Mouse (Mus musculus): ENCODE measurements around the gene F11r.

Gene F11r

DNA sequence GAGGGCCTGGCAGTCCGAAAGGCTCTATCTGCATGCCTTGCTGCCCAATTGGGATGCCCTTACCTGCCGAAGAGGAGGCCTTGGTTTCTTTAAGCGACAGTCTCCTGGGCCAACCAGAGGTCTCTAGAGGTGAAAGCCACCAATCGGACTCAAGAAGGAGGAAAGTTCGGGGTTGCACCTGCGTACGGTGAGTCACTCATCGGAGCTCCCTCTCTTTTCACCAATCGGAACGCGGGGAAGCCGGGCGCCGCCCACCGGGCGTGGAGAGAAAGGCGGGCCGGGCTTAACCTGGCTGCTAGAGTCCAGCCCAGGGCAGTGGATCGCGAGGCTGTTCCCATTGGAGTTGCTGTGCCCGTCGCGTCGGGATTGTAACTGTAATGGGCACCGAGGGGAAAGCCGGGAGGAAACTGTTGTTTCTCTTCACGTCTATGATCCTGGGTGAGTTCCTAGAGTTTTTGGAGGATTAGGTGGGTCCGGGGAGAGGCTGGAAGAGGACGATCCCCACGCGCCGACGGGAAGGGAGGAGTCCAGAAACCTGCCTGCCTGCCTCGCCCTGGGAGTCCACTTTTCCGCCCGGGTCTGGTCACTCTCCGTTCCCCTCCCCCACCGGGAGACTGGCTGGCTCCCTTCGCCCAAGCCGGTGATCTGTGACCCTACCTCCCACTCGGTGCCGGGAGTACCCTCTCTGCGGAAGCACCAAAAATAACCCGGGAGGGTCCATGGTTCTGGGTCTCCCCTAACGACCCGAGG lies at the start of gene F11r:
F11r (plus strand) TSS at position 272 of the 750 bp plus-strand sequence.
- peak; percentile 84 for DNase-seq (ENCODE audit: low read depth)

GRCm38 (mm10) chr1:171388376-171389102 lies 48.8 kb upstream of the F11r start, which contains the start of gene Arhgap30:
Gene Arhgap30, plus strand, starts transcription at chr1:171388954.
- DNase-seq (ENCODE audit: low read depth): peak; percentile 98

DNA sequence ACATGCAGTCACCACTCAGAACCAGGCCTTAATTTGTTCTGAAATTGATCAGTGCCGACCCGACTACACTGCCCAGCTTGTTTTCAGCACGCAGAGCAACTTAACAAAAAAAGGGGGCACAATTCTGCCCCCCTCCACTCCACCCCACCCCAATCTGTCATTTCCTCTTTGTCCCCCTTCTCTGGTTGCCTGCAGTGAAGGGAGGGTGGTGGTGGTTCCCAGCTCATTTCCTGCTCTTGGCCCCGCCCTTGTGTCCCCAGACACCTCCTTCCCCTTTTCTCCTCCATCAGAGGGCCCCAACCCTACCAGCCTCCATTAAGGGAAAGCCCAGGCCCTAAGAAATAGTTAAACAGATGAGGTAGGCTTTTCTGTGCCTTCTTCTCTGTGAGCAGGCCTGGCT lies 47.2 kb upstream of the F11r start:
- peak; percentile 94 for DNase-seq (ENCODE audit: low read depth)

DNA sequence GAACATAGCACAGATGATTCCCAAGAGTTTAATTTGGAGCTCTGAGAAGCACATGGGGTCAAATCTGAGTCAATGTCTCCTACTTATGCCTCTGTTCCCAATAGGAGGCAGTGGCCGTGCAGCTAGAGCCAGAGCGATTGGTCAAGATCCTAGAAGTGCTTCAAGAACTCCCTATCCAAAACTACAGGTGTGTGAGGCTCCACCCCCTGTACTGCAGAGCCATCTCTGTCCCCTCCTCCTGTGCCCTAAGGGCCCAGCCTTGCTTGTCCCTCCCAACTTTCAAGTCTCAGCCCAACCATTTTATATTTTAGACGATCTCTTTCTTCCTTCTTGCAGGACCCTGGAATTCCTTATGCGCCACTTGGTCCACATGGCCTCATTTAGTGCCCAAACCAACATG lies 35.5 kb upstream of the F11r start:
- DNase-seq (ENCODE audit: low read depth): no peak

- DNase-seq (ENCODE audit: low read depth): no peak
Measured at GRCm38 (mm10) chr1:171402991-171403390, 34.3 kb upstream of the F11r start.

- DNase-seq (ENCODE audit: low read depth): no peak
Measured at GRCm38 (mm10) chr1:171407263-171407662, 30.1 kb upstream of the F11r start.

- no peak for DNase-seq (ENCODE audit: low read depth)
Measured at GRCm38 (mm10) chr1:171410231-171410630, 27.1 kb upstream of the F11r start.

DNA sequence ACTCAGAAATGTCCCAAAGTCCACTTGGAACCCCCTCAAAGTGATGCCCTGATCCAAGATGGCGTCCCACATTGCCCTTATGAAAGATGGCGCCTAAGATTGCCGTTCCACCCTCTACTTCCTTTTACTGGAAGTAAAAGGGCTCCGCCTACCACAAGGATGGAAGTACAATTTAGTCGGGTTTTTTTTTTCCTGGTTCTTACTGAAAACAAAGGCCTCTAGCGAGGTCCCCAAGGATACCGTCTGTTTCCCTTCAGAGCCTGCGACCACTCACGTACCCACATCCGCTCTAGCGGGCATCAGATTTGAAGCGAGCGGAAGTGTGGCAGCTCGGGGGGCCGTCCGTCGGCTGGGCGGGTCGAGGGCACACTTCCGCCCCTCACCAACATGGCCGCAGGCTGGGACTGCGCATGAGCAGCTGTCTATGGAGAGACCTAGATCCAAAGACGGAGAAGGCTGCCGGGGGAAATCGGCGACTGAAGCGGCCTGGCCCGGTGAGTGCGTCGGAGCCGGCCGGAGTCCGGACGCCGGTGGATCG lies 26.3 kb upstream of the F11r start, which contains the start of gene Usf1:
Usf1 (plus strand) TSS at position 367 of the 538 bp plus-strand sequence.
- DNase-seq (ENCODE audit: low read depth): peak; percentile 98

DNA sequence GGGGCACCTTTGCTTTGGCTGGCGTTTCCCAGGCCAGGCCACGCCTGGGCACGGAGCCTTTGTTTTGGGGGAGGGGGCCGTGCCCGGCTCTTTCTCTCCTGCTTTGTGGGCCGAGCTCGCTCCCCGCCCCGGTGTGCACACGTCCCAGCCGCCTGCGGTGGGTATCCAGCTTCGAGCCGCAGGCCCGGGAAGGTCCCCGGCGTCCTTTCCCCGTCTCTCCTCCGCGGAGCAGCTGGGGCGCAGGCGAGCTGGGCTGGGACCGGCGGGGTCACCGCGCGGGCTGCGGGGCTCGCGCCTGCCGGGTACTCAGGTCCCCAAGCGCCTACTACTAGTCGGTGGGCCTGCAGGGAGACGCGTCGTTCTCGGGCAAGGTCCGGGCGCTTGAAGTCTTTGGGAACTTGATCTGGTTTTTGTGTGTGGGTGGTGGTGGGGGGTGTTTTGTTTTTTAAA lies 25.8 kb upstream of the F11r start:
- DNase-seq (ENCODE audit: low read depth): no peak

- DNase-seq (ENCODE audit: low read depth): peak; percentile 87
Measured at GRCm38 (mm10) chr1:171412001-171412441, 25.3 kb upstream of the F11r start.

- DNase-seq (ENCODE audit: low read depth): peak; percentile 68
Measured at GRCm38 (mm10) chr1:171412446-171412845, 24.9 kb upstream of the F11r start.

DNA sequence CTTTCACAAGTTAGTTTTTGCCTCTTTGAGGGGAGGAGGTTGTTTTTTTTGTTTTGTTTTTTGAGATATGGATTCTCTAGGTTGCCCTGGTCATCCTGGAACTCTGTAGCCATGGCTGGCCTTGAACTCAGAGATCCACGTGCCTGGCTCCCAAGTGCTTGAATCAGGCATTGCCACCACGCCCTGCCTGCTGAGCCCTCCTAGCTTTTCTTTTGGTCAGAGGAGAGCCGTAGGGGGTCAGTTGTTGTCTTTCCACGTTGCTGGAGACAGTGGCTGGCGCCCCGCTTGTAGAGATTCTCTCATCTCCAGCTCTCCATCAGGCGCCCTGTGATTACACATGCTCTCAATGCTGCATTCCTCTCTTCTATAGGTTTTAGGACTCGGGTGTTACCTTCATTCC lies 23.7 kb upstream of the F11r start:
- DNase-seq (ENCODE audit: low read depth): no peak

- no peak for DNase-seq (ENCODE audit: low read depth)
Measured at GRCm38 (mm10) chr1:171418660-171419059, 18.7 kb upstream of the F11r start, which contains the start of gene Tstd1. Gene Tstd1, plus strand, starts transcription at chr1:171418872.

DNA sequence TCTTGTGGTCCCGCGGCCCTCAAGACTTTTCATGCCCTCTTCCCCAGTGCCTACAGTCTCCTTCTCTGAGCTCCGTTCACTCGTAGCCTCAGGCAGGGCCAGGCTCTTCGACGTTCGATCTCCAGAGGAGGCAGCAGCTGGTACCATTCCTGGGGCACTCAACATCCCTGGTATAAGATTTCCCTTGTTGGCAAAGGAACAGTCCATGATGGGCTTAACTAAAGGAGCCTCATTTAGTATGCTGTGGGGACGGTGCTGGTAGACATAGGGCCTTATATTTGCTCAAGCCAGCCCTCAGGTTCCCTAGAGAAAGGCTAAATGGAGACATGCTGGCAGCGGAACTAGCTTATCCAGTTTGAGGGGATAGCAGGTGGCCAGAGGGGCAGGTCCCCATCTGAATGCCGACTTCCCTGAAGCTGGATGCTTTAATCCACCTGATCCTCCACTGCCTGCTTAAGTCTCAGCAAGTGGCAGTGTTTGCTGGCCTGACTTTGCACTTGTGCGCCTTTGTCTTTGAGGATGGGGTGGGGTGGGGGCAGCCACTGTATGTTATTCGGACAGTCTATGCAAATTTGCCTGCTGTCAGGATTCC lies 17.9 kb upstream of the F11r start:
- DNase-seq (ENCODE audit: low read depth): no peak

DNA sequence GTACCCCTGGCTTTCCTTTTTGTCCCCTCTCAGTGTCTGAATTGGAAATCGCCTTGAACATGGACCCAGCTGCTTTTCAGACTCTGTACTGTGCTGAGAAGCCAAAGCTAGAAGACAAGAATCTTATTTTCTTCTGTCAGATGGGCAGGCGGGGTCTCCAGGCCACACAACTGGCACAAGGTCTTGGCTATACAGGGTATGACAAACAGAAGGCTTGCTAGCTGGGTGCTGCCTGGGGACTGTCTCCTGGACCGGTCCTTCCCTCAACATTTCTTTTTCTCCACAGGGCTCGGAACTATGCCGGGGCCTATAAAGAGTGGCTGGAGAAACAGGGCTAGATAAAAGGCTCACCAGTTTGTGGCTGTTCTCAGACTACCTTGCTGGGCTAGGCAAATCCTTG lies 17.4 kb upstream of the F11r start:
- no peak for DNase-seq (ENCODE audit: low read depth)

DNA sequence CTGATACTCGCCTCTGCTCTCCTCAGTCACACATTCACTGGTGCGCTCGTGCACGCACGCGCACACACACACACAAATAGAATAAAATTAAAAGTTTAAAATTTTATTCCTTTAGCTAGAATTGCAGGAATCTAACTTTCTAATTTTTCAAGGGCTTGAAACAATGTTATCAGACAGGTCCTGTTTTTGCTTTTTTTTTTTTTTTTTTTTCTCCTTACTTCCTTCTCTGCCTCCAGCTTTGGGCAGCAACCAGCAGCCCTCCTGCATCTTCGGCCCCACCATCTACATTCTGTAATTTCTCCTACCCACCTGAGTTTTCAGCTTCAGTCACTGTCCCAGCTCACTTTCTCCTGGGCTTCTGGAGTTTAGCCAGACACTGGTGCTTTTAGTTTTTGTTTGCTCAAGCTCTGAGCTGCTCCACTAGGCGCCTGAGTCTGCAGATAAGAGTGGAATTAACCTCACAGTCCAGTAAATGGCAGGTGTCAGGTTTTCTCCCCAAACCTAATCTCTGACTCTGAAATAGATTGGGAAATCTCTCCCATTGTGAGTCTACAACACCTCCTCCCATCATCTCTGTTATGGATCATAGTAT lies 14.7 kb upstream of the F11r start:
- no peak for DNase-seq (ENCODE audit: low read depth)

DNA sequence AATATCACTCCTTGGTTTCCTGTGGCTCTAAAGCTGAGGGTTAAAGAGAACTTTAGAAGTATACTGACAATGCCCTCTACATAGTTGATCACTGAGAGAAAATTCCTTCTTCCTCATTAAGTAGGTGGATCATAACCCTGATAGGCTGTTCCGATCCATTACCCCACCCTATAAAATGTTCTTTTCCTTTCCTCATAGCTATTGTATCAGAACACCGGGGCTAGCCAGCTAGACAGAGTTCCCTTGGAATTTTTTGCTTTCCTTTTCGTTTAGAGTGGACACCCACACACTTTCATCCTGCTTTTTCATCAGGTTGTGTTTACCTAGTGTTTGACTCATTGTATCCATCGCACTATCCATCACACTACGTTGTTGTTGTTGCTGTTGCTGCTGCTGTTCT lies 12.7 kb upstream of the F11r start:
- DNase-seq (ENCODE audit: low read depth): no peak

- no peak for DNase-seq (ENCODE audit: low read depth)
Measured at GRCm38 (mm10) chr1:171425126-171425525, 12.2 kb upstream of the F11r start.

GRCm38 (mm10) chr1:171432158-171432557 lies 5.2 kb upstream of the F11r start:
- no peak for DNase-seq (ENCODE audit: low read depth)

DNA sequence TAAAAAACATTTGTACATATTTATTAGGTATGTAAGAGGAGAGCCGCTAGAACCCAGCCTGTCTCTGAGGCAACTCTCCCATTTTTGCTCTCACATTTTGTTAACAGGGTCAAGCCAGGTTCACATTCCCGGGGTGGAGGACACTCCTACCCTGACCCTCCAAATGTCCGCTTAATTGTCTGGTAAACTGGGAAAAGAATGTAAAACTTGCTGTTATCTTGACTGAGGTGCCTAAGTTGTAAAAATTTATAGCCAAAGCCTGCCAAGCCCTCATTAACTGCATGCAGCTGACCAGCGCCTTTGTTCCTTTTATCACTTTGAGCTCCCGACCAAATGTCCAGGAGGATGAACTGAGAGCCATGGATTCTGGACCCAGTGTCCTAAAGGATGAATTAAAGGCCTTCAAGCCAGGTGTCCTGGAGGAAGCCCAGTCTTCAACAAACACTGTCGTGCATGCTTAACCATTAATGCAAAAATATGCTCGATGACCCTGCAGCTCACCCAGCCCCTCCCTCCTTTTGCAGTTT lies 2.0 kb upstream of the F11r start:
- no peak for DNase-seq (ENCODE audit: low read depth)

DNA sequence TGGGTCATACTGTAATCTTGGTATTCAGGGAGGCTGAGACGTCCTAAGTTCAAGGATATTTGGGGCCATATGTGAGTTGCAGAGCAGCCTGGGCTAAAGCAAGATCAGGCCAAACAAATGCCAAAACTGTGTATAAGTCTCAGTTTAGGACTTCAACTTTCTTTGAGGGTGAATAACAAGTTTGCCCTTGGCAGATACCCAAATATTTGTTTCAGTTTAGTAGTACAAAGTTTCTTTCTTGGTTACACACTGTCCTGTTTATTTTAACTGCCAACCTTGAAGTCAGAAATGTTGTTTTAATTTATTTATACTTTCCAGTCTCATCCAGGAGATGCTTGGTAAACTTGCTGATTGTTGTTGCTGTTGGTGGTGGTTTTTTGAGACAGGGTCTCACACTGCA lies 1.4 kb upstream of the F11r start:
- no peak for DNase-seq (ENCODE audit: low read depth)
